Mouse (Mus musculus) retina, postnatal 1 day (tissue): ENCODE data around the gene Ranbp17.

Experiments
- DNase-seq: peaks from one replicate; pipeline ENCODE4 v3.0.0-alpha.2; 2012

The Ranbp17 gene

GRCm38 (mm10) chr11:33195531-33196446 lies 317.8 kb downstream of the Ranbp17 start:
- DNase-seq = peak; percentile 9

GRCm38 (mm10) chr11:33195061-33195460 lies 318.5 kb downstream of the Ranbp17 start:
- DNase-seq = no peak

- no peak for DNase-seq
Measured at GRCm38 (mm10) chr11:33193695-33194094, 319.9 kb downstream of the Ranbp17 start.

GRCm38 (mm10) chr11:33181804-33182203 lies 331.7 kb downstream of the Ranbp17 start:
- no peak for DNase-seq

DNA sequence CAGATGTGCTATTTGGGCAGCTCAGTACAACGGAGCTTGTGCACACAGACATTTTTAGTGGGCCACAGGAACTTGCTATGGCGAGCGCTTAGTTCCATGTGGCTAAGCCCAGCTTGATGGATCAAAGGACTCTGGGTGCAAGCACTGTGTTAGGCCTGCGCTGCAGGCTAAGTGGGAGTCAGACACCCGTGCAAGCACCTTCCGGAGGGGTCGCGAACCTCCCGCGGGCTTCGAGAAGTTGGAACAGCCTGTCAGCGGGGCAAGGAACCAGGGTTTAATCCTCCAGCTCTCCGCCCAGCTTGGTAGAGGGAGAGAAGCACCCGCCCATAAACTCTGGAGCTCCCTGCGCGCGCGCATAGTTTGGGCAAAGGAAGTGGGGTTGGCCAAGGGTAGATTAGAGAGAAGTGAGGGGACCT lies 332.8 kb downstream of the Ranbp17 start:
- DNase-seq = peak; percentile 62

DNA sequence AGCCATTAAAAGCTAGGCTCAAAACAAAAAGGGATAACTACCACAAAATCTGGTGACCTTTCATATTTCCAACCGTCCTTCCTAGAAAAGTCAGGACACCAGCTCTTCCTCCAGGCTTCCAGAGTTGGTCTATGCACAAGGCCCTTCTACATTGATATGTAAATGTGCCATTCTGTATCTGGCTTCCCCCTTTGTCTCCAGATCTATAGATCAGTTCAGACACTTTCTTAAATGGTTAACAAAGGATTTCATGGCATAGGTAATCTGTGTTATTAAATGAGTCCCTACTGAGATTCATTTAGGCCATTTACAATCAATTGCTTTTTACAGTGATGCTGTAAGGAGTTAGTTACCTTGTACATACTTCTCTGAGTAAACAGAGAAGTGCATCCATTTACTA lies 333.7 kb downstream of the Ranbp17 start:
- DNase-seq = no peak

- peak; percentile 76 for DNase-seq
Measured at GRCm38 (mm10) chr11:33176525-33177245, 336.9 kb downstream of the Ranbp17 start.

DNA sequence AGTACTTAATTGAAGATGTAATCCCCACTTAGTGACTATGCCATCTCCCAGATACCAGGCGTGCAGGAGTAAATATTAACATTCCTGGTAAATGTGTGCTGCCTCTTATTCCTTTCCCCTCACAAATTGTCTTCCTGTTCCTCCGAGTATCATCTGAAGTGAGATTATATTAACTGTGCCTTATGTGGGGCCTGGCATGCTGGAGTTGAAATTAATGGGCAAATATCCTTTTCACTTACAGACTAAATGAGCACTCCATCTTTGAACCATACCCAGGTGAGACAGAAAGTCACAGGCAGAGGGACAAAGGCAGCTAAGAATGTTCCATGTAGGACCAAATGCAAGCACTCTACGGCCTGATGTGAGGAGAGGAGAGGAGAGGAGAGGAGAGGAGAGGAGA lies 337.8 kb downstream of the Ranbp17 start:
- DNase-seq = no peak

DNA sequence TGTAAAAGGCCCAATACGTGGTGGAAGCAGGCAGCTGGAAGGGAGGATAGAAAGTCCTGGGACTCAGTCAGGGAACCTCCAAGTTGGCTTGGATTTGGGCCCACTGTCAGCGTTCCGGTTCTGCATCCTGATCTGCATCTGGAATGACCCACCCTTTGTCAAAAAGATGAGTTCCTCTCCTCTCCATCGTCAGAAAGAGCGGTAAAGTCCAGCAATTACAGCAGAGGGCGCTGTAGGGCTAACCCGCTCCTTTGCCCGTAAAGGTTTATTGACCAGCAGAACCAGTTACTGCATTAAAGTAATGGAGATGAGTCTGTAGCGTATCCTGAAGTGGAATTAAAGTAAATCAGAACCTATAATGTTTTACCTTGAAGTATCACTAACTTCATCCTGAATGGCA lies 343.1 kb downstream of the Ranbp17 start:
- DNase-seq = peak; percentile 68

DNA sequence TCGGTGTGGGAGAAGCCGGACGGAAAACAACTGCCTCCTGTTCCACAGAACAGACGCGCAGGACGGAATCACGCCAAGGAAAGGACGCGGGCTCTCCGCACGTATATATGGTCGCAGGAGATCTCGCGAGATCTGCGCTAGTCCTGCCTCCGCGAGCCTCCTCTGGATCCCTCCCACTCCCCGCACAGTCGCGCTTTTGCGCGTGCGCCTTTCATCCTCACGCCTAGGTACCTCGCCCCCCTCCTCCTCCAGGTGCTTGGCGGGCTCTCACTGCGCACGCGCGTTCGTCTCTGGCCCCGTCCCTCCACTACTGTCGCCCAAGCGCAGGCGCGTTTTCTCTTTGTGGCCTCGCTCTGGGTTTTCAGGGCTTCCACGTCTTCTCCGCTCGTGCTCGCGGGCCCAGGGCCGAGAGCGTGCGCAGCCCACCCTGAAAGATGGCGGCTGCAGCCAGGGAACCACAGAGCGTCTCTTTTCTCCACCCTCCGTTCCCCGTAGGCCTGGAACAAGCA lies 350.5 kb downstream of the Ranbp17 start, which contains the start of gene Npm1:
TSS of gene Npm1 (minus strand) at position 209 of the 509 bp plus-strand sequence.
- DNase-seq = peak; percentile 100

- peak; percentile 88 for DNase-seq
Measured at GRCm38 (mm10) chr11:33162211-33162997, 351.1 kb downstream of the Ranbp17 start.
